Mouse (Mus musculus) gastrocnemius, postnatal 4 days (tissue): Measurements from ENCODE around the gene Myh4. TPM values are rescaled to one million over a fixed set of nuclear protein-coding genes. Genes with fewer than 3 reads are reported as not detected.
A peak's percentile ranks its signal among the peaks of the same experiment; 100 is the strongest.

Experiments
- DNase-seq, 2 experiments: peaks; one replicate each; pipeline ENCODE4 v3.0.0; 2021 to 2022; ENCODE audit warnings: low spot score in 2 of 2, mixed read lengths in 2 of 2
- long read RNA-seq, 2 experiments: library from polyadenylated mRNA; stranded (forward); transcript quantifications; one replicate each; pipeline ENCODE4 v2.0.0; 2021
- total RNA-seq, 2 experiments: library from RNA; stranded (reverse); gene quantifications; 2 replicates each; pipeline ENCODE4 v1.2.3; 2021

Myh4 gene
- total RNA-seq: 1,000 to 10,000 TPM; 1,762 to 2,018 TPM
- long read RNA-seq, experiment 1, full-length matches to known transcripts: 165 of 769 reads
- long read RNA-seq, experiment 1, partial matches to known transcripts: 384 of 769 reads
- long read RNA-seq, experiment 1, other reads (novel, unspliced or antisense): 220 of 769 reads
- long read RNA-seq, experiment 2, full-length matches to known transcripts: 477 of 1,798 reads
- long read RNA-seq, experiment 2, partial matches to known transcripts: 651 of 1,798 reads
- long read RNA-seq, experiment 2, other reads (novel, unspliced or antisense): 670 of 1,798 reads

DNA sequence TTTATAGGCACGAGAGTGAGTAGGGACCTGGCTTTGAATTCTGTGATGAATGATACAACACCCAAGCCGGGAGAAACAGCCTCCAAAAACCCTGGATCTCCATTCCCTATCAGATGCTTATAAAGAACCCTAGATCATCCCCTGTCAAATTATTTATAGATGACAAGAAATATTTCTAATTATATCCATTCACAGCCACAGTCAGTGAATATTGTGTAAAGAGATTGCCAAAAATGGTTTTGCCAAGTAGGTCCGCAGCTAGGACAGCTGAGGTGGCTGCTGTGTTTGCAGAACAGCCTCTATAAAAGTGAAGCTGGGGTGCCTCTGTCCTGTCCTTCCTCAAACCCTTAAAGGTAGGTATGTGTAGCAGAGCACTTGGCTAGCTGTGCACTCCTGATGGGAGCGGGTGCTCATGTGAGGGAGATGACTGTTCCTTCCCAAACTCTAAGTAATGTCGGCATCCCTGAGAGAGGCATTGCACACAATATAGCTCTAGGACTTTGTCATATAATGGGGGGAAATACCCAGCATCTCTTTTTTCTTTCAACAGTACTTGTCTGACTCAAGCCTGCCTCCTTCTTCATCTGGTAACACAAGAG, at the start of gene Myh4:
Myh4 (plus strand) TSS at position 549 of the 599 bp plus-strand sequence.
- DNase-seq: no peak

GRCm38 (mm10) chr11:67190316-67190715, 47.5 kb upstream of the Myh4 start:
- DNase-seq: no peak

GRCm38 (mm10) chr11:67190814-67191213, 47.0 kb upstream of the Myh4 start:
- DNase-seq: no peak

GRCm38 (mm10) chr11:67191496-67191895, 46.3 kb upstream of the Myh4 start:
- DNase-seq: no peak

GRCm38 (mm10) chr11:67199321-67199720, 38.5 kb upstream of the Myh4 start:
- no peak for DNase-seq

GRCm38 (mm10) chr11:67199752-67200151, 38.1 kb upstream of the Myh4 start, which contains the start of gene Myh1:
Gene Myh1 (plus strand): TSS chr11:67200052.
- no peak for DNase-seq

- no peak for DNase-seq
Observed at GRCm38 (mm10) chr11:67204766-67205165, 33.1 kb upstream of the Myh4 start.

- DNase-seq: no peak
Observed at GRCm38 (mm10) chr11:67221803-67222202, 16.0 kb upstream of the Myh4 start.

GRCm38 (mm10) chr11:67224466-67224865, 13.4 kb upstream of the Myh4 start:
- no peak for DNase-seq

DNA sequence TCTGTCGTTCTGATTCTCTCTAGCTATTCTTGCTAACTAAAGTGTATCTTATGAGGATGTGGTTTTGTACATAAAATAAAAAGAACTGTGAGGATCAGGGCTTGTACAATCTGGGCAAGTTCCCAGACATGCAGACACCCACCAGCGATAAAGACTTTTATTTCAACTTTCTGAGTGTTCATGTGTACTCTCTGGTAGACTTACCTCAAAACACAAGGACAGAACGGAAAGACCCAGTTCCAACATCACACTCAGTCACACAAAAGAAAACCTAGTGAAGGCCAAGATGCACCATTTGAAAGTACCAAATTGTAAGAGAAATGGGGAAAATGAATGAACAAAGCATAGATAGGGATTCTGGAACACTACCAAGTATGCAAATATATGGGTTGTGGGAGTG, 9.1 kb upstream of the Myh4 start:
- DNase-seq: no peak

- no peak for DNase-seq
Observed at GRCm38 (mm10) chr11:67229166-67229565, 8.7 kb upstream of the Myh4 start.

DNA sequence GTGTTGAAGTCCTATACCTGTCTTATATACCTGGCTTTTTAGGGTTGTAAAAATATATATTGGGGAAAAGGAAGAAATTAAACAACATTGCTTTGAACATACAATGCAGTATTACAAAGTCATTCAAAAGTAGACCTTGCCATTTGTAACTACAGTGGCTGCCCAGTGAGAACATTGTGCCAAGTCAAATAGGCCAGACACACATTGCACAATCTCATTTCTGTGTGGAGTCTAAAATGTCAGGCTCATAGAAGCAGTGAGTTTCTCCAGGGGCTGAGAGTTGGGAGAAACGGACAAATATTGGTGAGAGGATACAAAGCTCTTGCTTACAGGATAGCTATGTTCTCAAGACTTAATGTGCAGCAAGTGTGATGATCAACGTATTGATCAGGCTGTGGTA, 7.9 kb upstream of the Myh4 start:
- no peak for DNase-seq

DNA sequence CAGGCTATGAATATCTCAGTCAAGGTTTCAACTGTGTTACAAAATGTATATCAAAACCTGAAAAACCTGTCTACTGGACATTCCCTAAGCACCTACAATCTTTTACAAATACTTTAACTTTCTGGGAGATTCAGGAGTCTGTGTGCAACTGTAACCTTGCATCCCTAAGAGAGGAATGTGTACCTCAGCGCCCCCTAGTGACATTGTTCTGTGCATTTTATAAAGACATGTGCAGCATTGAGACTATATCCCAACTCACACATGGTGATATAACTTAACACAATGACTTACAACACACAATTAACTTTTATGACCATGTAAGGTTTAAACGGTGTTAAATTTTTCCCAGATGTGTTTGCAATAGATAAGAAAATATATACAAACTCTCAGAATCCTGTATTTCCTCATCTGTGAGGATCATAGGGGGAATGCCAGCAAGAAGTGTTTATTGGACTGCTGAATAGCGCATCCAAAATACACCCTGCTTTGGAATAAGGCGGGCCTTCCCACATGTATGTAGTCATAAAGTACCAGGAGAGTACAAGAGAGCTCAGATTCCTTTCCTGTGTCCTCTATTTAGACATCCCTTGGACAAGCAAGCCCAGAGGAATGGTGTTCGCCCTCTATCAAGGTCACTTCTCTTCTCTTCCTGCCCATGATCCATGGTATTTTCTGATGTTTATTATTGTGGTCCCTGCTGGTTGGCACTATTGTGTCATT, 2.0 kb upstream of the Myh4 start:
- peak in 1 of 2 experiments; percentile 61 for DNase-seq

DNA sequence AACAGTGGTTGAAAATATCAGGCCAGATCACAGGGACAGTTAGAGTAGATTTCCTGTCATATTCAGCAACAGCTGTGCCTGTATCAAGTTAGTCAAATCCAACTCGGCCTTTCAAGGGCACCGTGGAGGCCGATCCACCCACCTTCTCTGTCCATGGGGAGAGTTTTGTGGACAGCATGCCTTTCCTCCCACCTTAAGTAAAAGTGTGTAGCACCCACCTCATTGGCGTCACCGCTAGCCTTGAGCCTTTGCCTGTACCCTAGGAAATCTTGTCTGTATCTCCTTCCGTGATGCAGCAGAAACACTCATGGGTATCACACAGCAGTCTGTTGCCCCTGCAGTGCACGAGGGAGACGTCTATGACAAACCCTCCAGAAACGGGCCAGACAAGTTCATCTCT, 1.0 kb upstream of the Myh4 start:
- no peak for DNase-seq

- no peak for DNase-seq
Observed at GRCm38 (mm10) chr11:67241051-67241450, 3.2 kb downstream of the Myh4 start.

- no peak for DNase-seq
Observed at GRCm38 (mm10) chr11:67253691-67254090, 15.9 kb downstream of the Myh4 start.

- DNase-seq: no peak
Observed at GRCm38 (mm10) chr11:67257048-67257447, 19.2 kb downstream of the Myh4 start.

GRCm38 (mm10) chr11:67260956-67261355, 23.1 kb downstream of the Myh4 start:
- no peak for DNase-seq

DNA sequence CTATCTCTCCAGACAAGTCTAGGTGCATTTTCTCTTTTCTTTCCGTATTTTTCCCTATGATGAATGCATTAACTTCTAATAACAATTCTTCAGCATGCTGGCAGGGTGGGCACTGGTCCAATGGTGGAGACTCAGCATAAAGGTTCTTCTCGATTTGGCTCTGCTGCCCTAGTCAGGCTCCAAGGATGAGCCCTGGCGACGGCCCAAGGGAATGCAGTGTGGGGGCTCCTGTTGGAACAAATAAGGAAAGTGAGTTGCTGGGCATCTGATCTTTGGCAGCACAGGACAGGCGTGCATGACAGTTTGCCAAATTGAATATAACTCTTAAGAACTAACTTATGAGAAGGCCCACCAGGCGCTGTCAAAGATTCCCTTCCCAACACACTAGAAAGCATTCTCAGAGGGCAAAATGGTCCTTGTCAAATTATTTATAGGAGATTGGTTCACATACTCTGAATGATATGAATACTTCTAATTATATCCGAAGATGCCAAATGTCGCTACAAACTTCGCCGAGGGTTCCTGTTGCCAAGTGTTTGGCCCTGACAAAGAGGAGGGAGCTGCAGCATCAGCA, 38.9 kb downstream of the Myh4 start, which contains the start of gene Myh8:
Myh8 (plus strand) TSS at position 524 of the 574 bp plus-strand sequence.
- DNase-seq: peak; percentile 36 to 62

DNA sequence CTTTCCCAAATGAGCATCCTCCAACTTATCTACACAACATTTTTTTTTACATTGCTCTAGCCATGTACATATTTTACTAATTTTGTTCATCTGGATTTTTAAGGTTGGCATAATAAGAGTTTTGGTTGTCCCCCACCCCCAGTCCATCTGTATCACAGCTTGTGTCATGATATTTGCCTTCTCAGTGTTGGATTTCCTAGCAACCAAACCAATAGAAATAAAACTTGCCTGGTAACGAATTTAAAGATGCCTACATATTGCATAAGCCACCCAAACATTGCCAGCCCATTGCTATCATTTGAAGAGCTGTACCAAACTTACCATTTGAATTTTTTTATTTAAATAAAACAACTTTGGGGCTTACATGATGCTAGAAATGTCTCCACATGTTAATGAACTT, 55.6 kb downstream of the Myh4 start:
- no peak for DNase-seq
